Mouse (Mus musculus) hindbrain, postnatal 0 days (tissue): ENCODE results near the gene Ift43. TPM values are rescaled to one million over a fixed set of nuclear protein-coding genes. Genes with fewer than 3 reads are reported as not detected.
A peak's percentile ranks its signal among the peaks of the same experiment; 100 is the strongest.

Experiments used
- ATAC-seq: fragments of 200-750 bp; cut with Nextera tagmentation; 2 replicates; pipeline ENCODE4 v1.8.0; 2017; ENCODE audit warnings: mild to moderate bottlenecking, moderate TSS enrichment, moderate library complexity
- DNase-seq: peaks from one replicate; pipeline ENCODE4 v3.0.0-alpha.2; 2015; ENCODE audit warnings: low spot score
- H3K27ac ChIP-seq: fragments of 300-500 bp; sonication (generic); 2 replicates; pipeline ENCODE4 v1.5.1; 2014; ENCODE audit warnings: mild to moderate bottlenecking
- H3K27me3 ChIP-seq: fragments of 300-500 bp; sonication (generic); 2 replicates; pipeline ENCODE4 v1.6.1; 2014; ENCODE audit warnings: low read length, mixed read lengths; ENCODE audit not compliant: insufficient read depth
- H3K36me3 ChIP-seq: fragments of 300-500 bp; sonication (generic); 2 replicates; pipeline ENCODE4 v1.6.1; 2014; ENCODE audit warnings: low read length, mixed read lengths; ENCODE audit not compliant: insufficient read depth
- H3K4me1 ChIP-seq: fragments of 300-500 bp; sonication (generic); 2 replicates; pipeline ENCODE4 v1.6.1; 2014; ENCODE audit warnings: antibody characterized with exemption, low read length, mixed read lengths; ENCODE audit not compliant: insufficient read depth
- H3K4me2 ChIP-seq: fragments of 300-500 bp; sonication (generic); 2 replicates; pipeline ENCODE4 v1.6.1; 2014; ENCODE audit warnings: low read depth, mild to moderate bottlenecking, low read length, moderate library complexity, mixed read lengths
- H3K4me3 ChIP-seq: fragments of 300-500 bp; sonication (generic); 2 replicates; pipeline ENCODE4 v1.5.1; 2014; ENCODE audit warnings: low read length
- H3K9ac ChIP-seq: fragments of 300-500 bp; sonication (generic); replicated peaks from 2 replicates; pipeline ENCODE4 v1.6.1; 2014; ENCODE audit warnings: mild to moderate bottlenecking, low read length, moderate library complexity, mixed read lengths
- H3K9me3 ChIP-seq: fragments of 300-500 bp; sonication (generic); 2 replicates; pipeline ENCODE4 v1.6.1; 2016; ENCODE audit warnings: low read length, mixed read lengths
- CTCF ChIP-seq: IDR thresholded peaks from 2 replicates; pipeline ENCODE4 v1.5.1; 2016; ENCODE audit warnings: antibody characterized with exemption, control low read depth, low read depth
- WGBS: fragments of 180-500 bp; shearing (Covaris S2); extraction: QIAGEN DNeasy Blood & Tissue Kit; methylation state at CpG from one replicate; pipeline ENCODE4 v1.1.7; 2014; 5-methylcytosine and 5-hydroxymethylcytosine counted together
- polyA plus RNA-seq: library from polyadenylated mRNA; unstranded; fragments of >200 nt; fragmentation: Nextera tagmentation; extraction: Ambion mirVana; gene quantifications from 2 replicates; pipeline ENCODE4 v1.2.1, GENCODE M21; 2015
- total RNA-seq: library from RNA; depleted of rRNA; stranded (reverse); fragments of >200 nt; gene quantifications from 2 replicates; pipeline ENCODE4 v1.2.3, GENCODE M21; 2014; rRNA removed

The Ift43 gene
- total and polyA plus RNA-seq, 2 experiments from 2014 or later, result 22.4 to 39.1 TPM

- no peaks in the 10 kb centered on the region for H3K4me1 ChIP-seq
- H3K4me2 ChIP-seq, result peak overlapping the region; percentile 48
- 1% methylated on average over 19 of the region's 19 CpGs for WGBS
- H3K9ac ChIP-seq, result no peak overlapping the region
- no peak overlapping the region; the same call in 1 of the 2 replicates for H3K4me3 ChIP-seq
- H3K9me3 ChIP-seq, result no peaks in the 10 kb centered on the region
- no peak overlapping the region for H3K27ac ChIP-seq
- no peak for TF ChIP-seq CTCF
- ATAC-seq, result peak; percentile 38; the same call in 1 of the 2 replicates
- peak; percentile 18 for DNase-seq
- H3K36me3 ChIP-seq, result no peaks in the 10 kb centered on the region
- peaks cover 24% of the 10 kb centered on the region for H3K27me3 ChIP-seq
Measured at GRCm38 (mm10) chr12:86211099-86211520, 128.8 kb downstream of the Ift43 start.

Other genes with a start within 250 kb of the Ift43 start
- 4.0 and 5.9 TPM in 2 replicates for gene Tgfb3, start 3.5 kb upstream of the Ift43 start, total RNA-seq
- gene Tgfb3, start 3.5 kb upstream of the Ift43 start, polyA plus RNA-seq, result 4.4 and 4.5 TPM in 2 replicates
- gene Gpatch2l, start 159.3 kb downstream of the Ift43 start, total RNA-seq, result 28.4 and 38.0 TPM in 2 replicates
- gene Gpatch2l, start 159.3 kb downstream of the Ift43 start, polyA plus RNA-seq, result 19.8 and 21.5 TPM in 2 replicates